Mouse (Mus musculus): ENCODE measurements at regions not wholly inside any gene's neighbourhood (a gene's known extent, or its start where the extent isn't known, plus 50 kb on each side); places are given as distances from the start of the nearest gene placed in this dataset.
A peak's percentile ranks its signal among the peaks of the same experiment; 100 is the strongest.

- no peak for DNase-seq (ENCODE audit: low read depth, low spot score)
Measured at GRCm38 (mm10) chr2:78095536-78095935, 149.4 kb upstream of the Cwc22 start.

GRCm38 (mm10) chr2:78094921-78095320, 148.7 kb upstream of the Cwc22 start:
- no peak for DNase-seq (ENCODE audit: low read depth, low spot score)

GRCm38 (mm10) chr2:78064321-78065037, 118.3 kb upstream of the Cwc22 start:
- DNase-seq (ENCODE audit: low read depth, low spot score) = no peak

GRCm38 (mm10) chr2:78059801-78060416, 113.7 kb upstream of the Cwc22 start:
- no peak for DNase-seq (ENCODE audit: low read depth, low spot score)

- DNase-seq (ENCODE audit: low read depth, low spot score) = no peak
Measured at GRCm38 (mm10) chr2:78058988-78059387, 112.8 kb upstream of the Cwc22 start.

GRCm38 (mm10) chr2:78053910-78054309, 107.7 kb upstream of the Cwc22 start:
- no peak for DNase-seq (ENCODE audit: low read depth, low spot score)

GRCm38 (mm10) chr2:78050542-78050941, 104.4 kb upstream of the Cwc22 start:
- no peak for DNase-seq (ENCODE audit: low read depth, low spot score)

GRCm38 (mm10) chr2:78049248-78049874, 103.2 kb upstream of the Cwc22 start:
- peak; percentile 56 for DNase-seq (ENCODE audit: low read depth, low spot score)

GRCm38 (mm10) chr2:78048706-78049055, 102.5 kb upstream of the Cwc22 start:
- peak; percentile 1 for DNase-seq (ENCODE audit: low read depth, low spot score)

GRCm38 (mm10) chr2:78048030-78048705, 102.0 kb upstream of the Cwc22 start:
- DNase-seq (ENCODE audit: low read depth, low spot score) = peak; percentile 49

- DNase-seq (ENCODE audit: low read depth, low spot score) = peak; percentile 2
Measured at GRCm38 (mm10) chr2:78027319-78027718, 81.1 kb upstream of the Cwc22 start.

GRCm38 (mm10) chr2:78026808-78027207, 80.6 kb upstream of the Cwc22 start:
- no peak for DNase-seq (ENCODE audit: low read depth, low spot score)

GRCm38 (mm10) chr2:78025651-78026435, 79.7 kb upstream of the Cwc22 start:
- DNase-seq (ENCODE audit: low read depth, low spot score) = no peak

GRCm38 (mm10) chr2:78024981-78025565, 78.9 kb upstream of the Cwc22 start:
- no peak for DNase-seq (ENCODE audit: low read depth, low spot score)

- DNase-seq (ENCODE audit: low read depth, low spot score) = no peak
Measured at GRCm38 (mm10) chr2:78023916-78024685, 77.9 kb upstream of the Cwc22 start.

GRCm38 (mm10) chr2:78023416-78023815, 77.2 kb upstream of the Cwc22 start:
- no peak for DNase-seq (ENCODE audit: low read depth, low spot score)

GRCm38 (mm10) chr2:78022756-78023155, 76.6 kb upstream of the Cwc22 start:
- no peak for DNase-seq (ENCODE audit: low read depth, low spot score)

GRCm38 (mm10) chr2:78021905-78022304, 75.7 kb upstream of the Cwc22 start:
- no peak for DNase-seq (ENCODE audit: low read depth, low spot score)

GRCm38 (mm10) chr2:78021356-78021900, 75.3 kb upstream of the Cwc22 start:
- no peak for DNase-seq (ENCODE audit: low read depth, low spot score)

GRCm38 (mm10) chr2:78020516-78020915, 74.3 kb upstream of the Cwc22 start:
- DNase-seq (ENCODE audit: low read depth, low spot score) = no peak
